Mouse (Mus musculus): ENCODE results near the gene Sdk1.

GRCm38 (mm10) chr5:141428132-141428531 lies 186.8 kb downstream of the Sdk1 start:
- TF ChIP-seq POLR2A (IDR thresholded peaks at IDR 0.05; ENCODE audit: extremely low read depth, insufficient read depth, low read length): no peak
- no peak for TF ChIP-seq CTCF (IDR thresholded peaks at IDR 0.05; ENCODE audit: low read depth, low read length)
